Mouse (Mus musculus): ENCODE results near the gene Tsnaxip1.

GRCm38 (mm10) chr8:105788241-105788640 lies 39.3 kb upstream of the Tsnaxip1 start:
- TF ChIP-seq CTCF (IDR thresholded peaks at IDR 0.05; ENCODE audit: extremely low read depth, insufficient read depth, insufficient read length, insufficient replicate concordance) = peak; percentile 22; the same call in 1 of the 2 replicates
- TF ChIP-seq POLR2A (IDR thresholded peaks at IDR 0.05; ENCODE audit: low read depth, low read length) = no peak
